Mouse (Mus musculus): ENCODE measurements around the gene Yju2. TPM values are rescaled to one million over a fixed set of nuclear protein-coding genes. Genes with fewer than 3 reads are reported as not detected.
A peak's percentile ranks its signal among the peaks of the same experiment; 100 is the strongest.
"Not testable (repeated sequence)": the region's sequence is repeated elsewhere in the genome, so short reads cannot be mapped to it uniquely, and the experiment has no call there.

Yju2 gene
- 27.9 and 28.2 TPM in 2 replicates for polyA plus RNA-seq (2015; fragmentation: Nextera tagmentation; extraction: Ambion mirVana)

- H3K4me3 ChIP-seq (replicated peaks): peak within 1 kb of the TSS; percentile 56
- no peaks in the 10 kb centered on the region for H3K9me3 ChIP-seq
- peaks cover 13% of the 10 kb centered on the region for H3K27me3 ChIP-seq
- peak; percentile 90 for ATAC-seq
- H3K36me3 ChIP-seq: peaks cover 25% of the 10 kb centered on the region
- under 1% methylated on average over 46 of the region's 46 CpGs for WGBS
- peak within 1 kb of the TSS; percentile 62 for H3K9ac ChIP-seq (replicated peaks)
- peak within 1 kb of the TSS; percentile 92 for H3K27ac ChIP-seq
- peak within 1 kb of the TSS; percentile 58 for H3K4me2 ChIP-seq (replicated peaks)
- peaks cover 37% of the 10 kb centered on the region for H3K4me1 ChIP-seq (replicated peaks)
Observed at GRCm38 (mm10) chr17:55958918-55959728, at the start of gene Yju2. Yju2 (plus strand) TSS chr17:55959099.

GRCm38 (mm10) chr17:55931553-55932502, 27.1 kb upstream of the Yju2 start:
- Histone ChIP-seq H3K4me2 (replicated peaks) (peak overlapping the region; percentile 63), H3K9ac (replicated peaks) (peak overlapping the region; percentile 75), H3K27me3 (no peaks in the 10 kb centered on the region), H3K27ac (peak overlapping the region; percentile 88), H3K36me3 (no peaks in the 10 kb centered on the region), H3K4me3 (replicated peaks) (peak overlapping the region; percentile 55), H3K9me3 (no peaks in the 10 kb centered on the region), H3K4me1 (replicated peaks) (peaks cover 6% of the 10 kb centered on the region; the same call in 1 of the 2 replicates)
- peak; percentile 99 for ATAC-seq
- WGBS: 3% methylated on average over 33 of the region's 33 CpGs

GRCm38 (mm10) chr17:55932635-55933034, 26.3 kb upstream of the Yju2 start:
- 71% methylated on average over 2 of the region's 2 CpGs for WGBS
- Histone ChIP-seq H3K27ac (no peak overlapping the region), H3K4me1 (replicated peaks) (peaks cover 6% of the 10 kb centered on the region; the same call in 1 of the 2 replicates), H3K9me3 (no peaks in the 10 kb centered on the region; the same call in 1 of the 2 replicates), H3K27me3 (no peaks in the 10 kb centered on the region), H3K4me2 (replicated peaks) (peak overlapping the region; percentile 63), H3K9ac (replicated peaks) (peak overlapping the region; percentile 52; the same call in 1 of the 2 replicates), H3K36me3 (no peaks in the 10 kb centered on the region), H3K4me3 (replicated peaks) (peak overlapping the region; percentile 55)
- no peak for ATAC-seq

- no peaks in the 10 kb centered on the region; the same call in 1 of the 2 replicates for H3K9me3 ChIP-seq
- no peak overlapping the region for H3K27ac ChIP-seq
- peaks cover 3% of the 10 kb centered on the region; the same call in 1 of the 2 replicates for H3K36me3 ChIP-seq
- H3K9ac ChIP-seq (replicated peaks): no peak overlapping the region
- H3K4me1 ChIP-seq (replicated peaks): peaks cover 6% of the 10 kb centered on the region; the same call in 1 of the 2 replicates
- no peaks in the 10 kb centered on the region for H3K27me3 ChIP-seq
- no peak overlapping the region for H3K4me2 ChIP-seq (replicated peaks)
- ATAC-seq: no peak
- no peak overlapping the region for H3K4me3 ChIP-seq (replicated peaks)
- WGBS: 91% methylated on average over 15 of the region's 15 CpGs
Observed at GRCm38 (mm10) chr17:55933191-55933590, 25.7 kb upstream of the Yju2 start.

- peak overlapping the region; percentile 92 for H3K27ac ChIP-seq
- not testable (repeated sequence) for H3K9me3 ChIP-seq, H3K27me3 ChIP-seq, ATAC-seq
- 37% methylated on average over 10 of the region's 10 CpGs for WGBS
- peaks cover 12% of the 10 kb centered on the region for H3K4me1 ChIP-seq (replicated peaks)
- peaks cover 18% of the 10 kb centered on the region for H3K36me3 ChIP-seq
- peak overlapping the region; percentile 63; the same call in 1 of the 2 replicates for H3K9ac ChIP-seq (replicated peaks)
- H3K4me3 ChIP-seq (replicated peaks): peak overlapping the region; percentile 49
- peak overlapping the region; percentile 63 for H3K4me2 ChIP-seq (replicated peaks)
Observed at GRCm38 (mm10) chr17:55944387-55944865, 14.5 kb upstream of the Yju2 start.

- ATAC-seq: peak; percentile 99
- Histone ChIP-seq H3K4me1 (replicated peaks) (peaks cover 12% of the 10 kb centered on the region), H3K36me3 (peaks cover 11% of the 10 kb centered on the region), H3K4me2 (replicated peaks) (peak overlapping the region; percentile 63), H3K27ac (peak overlapping the region; percentile 92), H3K9ac (replicated peaks) (peak overlapping the region; percentile 63), H3K4me3 (replicated peaks) (peak overlapping the region; percentile 49)
- WGBS: under 1% methylated on average over 56 of the region's 56 CpGs
- H3K27me3 ChIP-seq, H3K9me3 ChIP-seq: not testable (repeated sequence)
Observed at GRCm38 (mm10) chr17:55944866-55945682, 13.8 kb upstream of the Yju2 start.

GRCm38 (mm10) chr17:55945696-55946095, 13.2 kb upstream of the Yju2 start:
- Histone ChIP-seq H3K9me3 (no peaks in the 10 kb centered on the region), H3K4me1 (replicated peaks) (peaks cover 12% of the 10 kb centered on the region), H3K36me3 (0 out of 2 replicates have a peak, but pooled peaks cover 6% of the 10 kb centered on the region), H3K9ac (replicated peaks) (peak overlapping the region; percentile 63), H3K4me2 (replicated peaks) (peak overlapping the region; percentile 63), H3K27ac (peak overlapping the region; percentile 92), H3K27me3 (peaks cover 7% of the 10 kb centered on the region; the same call in 1 of the 2 replicates), H3K4me3 (replicated peaks) (peak overlapping the region; percentile 49)
- ATAC-seq: no peak
- 31% methylated on average over 5 of the region's 5 CpGs for whole genome bisulfite sequencing

GRCm38 (mm10) chr17:55948647-55949046, 10.3 kb upstream of the Yju2 start:
- H3K27me3 ChIP-seq: peaks cover 17% of the 10 kb centered on the region
- peaks cover 12% of the 10 kb centered on the region for H3K4me1 ChIP-seq (replicated peaks)
- no peaks in the 10 kb centered on the region for H3K9me3 ChIP-seq
- no peak overlapping the region for H3K4me2 ChIP-seq (replicated peaks)
- no peak overlapping the region for H3K9ac ChIP-seq (replicated peaks)
- H3K36me3 ChIP-seq: no peaks in the 10 kb centered on the region
- no peak overlapping the region for H3K27ac ChIP-seq
- H3K4me3 ChIP-seq (replicated peaks): no peak overlapping the region
- WGBS: 87% methylated on average over 4 of the region's 4 CpGs
- ATAC-seq: no peak

- Histone ChIP-seq H3K27me3 (peaks cover 21% of the 10 kb centered on the region), H3K27ac (no peak within 1 kb of the TSS), H3K36me3 (no peaks in the 10 kb centered on the region), H3K4me3 (replicated peaks) (no peak within 1 kb of the TSS), H3K4me2 (replicated peaks) (no peak within 1 kb of the TSS), H3K9ac (replicated peaks) (no peak within 1 kb of the TSS), H3K9me3 (no peaks in the 10 kb centered on the region), H3K4me1 (replicated peaks) (peaks cover 8% of the 10 kb centered on the region)
- ATAC-seq: no peak
- WGBS: 91% methylated on average over 2 of the region's 2 CpGs
Observed at GRCm38 (mm10) chr17:55949400-55949799, 9.5 kb upstream of the Yju2 start, which contains the start of gene Zfp119b. Zfp119b (minus strand) TSS chr17:55949500.

GRCm38 (mm10) chr17:55950601-55951000, 8.3 kb upstream of the Yju2 start:
- Histone ChIP-seq H3K36me3 (no peaks in the 10 kb centered on the region), H3K27ac (no peak overlapping the region), H3K4me3 (replicated peaks) (no peak overlapping the region), H3K4me2 (replicated peaks) (no peak overlapping the region), H3K9me3 (no peaks in the 10 kb centered on the region), H3K9ac (replicated peaks) (no peak overlapping the region), H3K27me3 (peaks cover 31% of the 10 kb centered on the region), H3K4me1 (replicated peaks) (peaks cover 5% of the 10 kb centered on the region)
- no peak for ATAC-seq
- WGBS: 81% methylated on average over 9 of the region's 9 CpGs

- Histone ChIP-seq H3K36me3 (no peaks in the 10 kb centered on the region), H3K4me1 (replicated peaks) (peaks cover 13% of the 10 kb centered on the region), H3K27me3 (peaks cover 31% of the 10 kb centered on the region), H3K4me3 (replicated peaks) (no peak overlapping the region), H3K4me2 (replicated peaks) (no peak overlapping the region), H3K9me3 (no peaks in the 10 kb centered on the region), H3K27ac (no peak overlapping the region), H3K9ac (replicated peaks) (no peak overlapping the region)
- ATAC-seq: no peak
Observed at GRCm38 (mm10) chr17:55952041-55952440, 6.9 kb upstream of the Yju2 start.
